Mouse (Mus musculus) small intestine, adult 2 months (tissue): ENCODE data around the gene Pgs1.

Experiments
- CTCF ChIP-seq: fragments of 200-500 bp; IDR thresholded peaks from 2 replicates; pipeline ENCODE4 v1.5.1; 2012; ENCODE audit warnings: low read depth, mild to moderate bottlenecking, control low read depth, inconsistent platforms, low read length, moderate library complexity, mixed read lengths; ENCODE audit not compliant: insufficient replicate concordance, insufficient read length; ENCODE audit errors: extremely low read depth
- POLR2A ChIP-seq: fragments of 200-500 bp; IDR thresholded peaks from 2 replicates; pipeline ENCODE4 v1.6.1; 2012; ENCODE audit warnings: low read depth, mild to moderate bottlenecking, control low read depth, inconsistent platforms, low read length, moderate library complexity

GRCm38 (mm10) chr11:118035068-118035467, 49.0 kb downstream of the Pgs1 start:
- TF ChIP-seq POLR2A (no peak), CTCF (no peak)
